Mouse (Mus musculus) lung, embryonic 16.5 days (tissue): ENCODE measurements at regions not wholly inside any gene's neighbourhood (a gene's known extent, or its start where the extent isn't known, plus 50 kb on each side); places are given as distances from the start of the nearest gene placed in this dataset.

ENCODE experiments used
- ATAC-seq: fragments of 200-750 bp; cut with Nextera tagmentation; 2 replicates; pipeline ENCODE4 v1.8.0; 2017; ENCODE audit warnings: low read depth, mild to moderate bottlenecking, moderate library complexity
- H3K27ac ChIP-seq: fragments of 300-500 bp; sonication (generic); 2 replicates; pipeline ENCODE4 v1.5.1; 2014; ENCODE audit warnings: mild to moderate bottlenecking, control low read depth, low read length
- H3K27me3 ChIP-seq: fragments of 300-500 bp; sonication (generic); 2 replicates; pipeline ENCODE4 v1.6.1; 2014; ENCODE audit warnings: low read depth, low read length, mixed read lengths; ENCODE audit not compliant: control insufficient read depth, insufficient read depth
- H3K36me3 ChIP-seq: fragments of 300-500 bp; sonication (generic); 2 replicates; pipeline ENCODE4 v1.6.1; 2014; ENCODE audit warnings: low read length; ENCODE audit not compliant: control insufficient read depth, insufficient read depth
- H3K4me1 ChIP-seq: fragments of 300-500 bp; sonication (generic); replicated peaks from 2 replicates; pipeline ENCODE4 v1.6.1; 2014; ENCODE audit warnings: low read length, mixed read lengths; ENCODE audit not compliant: control insufficient read depth, insufficient read depth
- H3K4me2 ChIP-seq: fragments of 300-500 bp; sonication (generic); 2 replicates; pipeline ENCODE4 v1.6.1; 2014; ENCODE audit warnings: low read depth, low read length, control low read depth
- H3K4me3 ChIP-seq: fragments of 300-500 bp; sonication (generic); 2 replicates; pipeline ENCODE4 v1.5.1; 2014; ENCODE audit warnings: mild to moderate bottlenecking, low read length, control low read depth
- H3K9ac ChIP-seq: fragments of 300-500 bp; sonication (generic); 2 replicates; pipeline ENCODE4 v1.6.1; 2014; ENCODE audit warnings: low read length, control low read depth
- H3K9me3 ChIP-seq: fragments of 300-500 bp; sonication (generic); 2 replicates; pipeline ENCODE4 v1.6.1; 2016; ENCODE audit warnings: low read length; ENCODE audit not compliant: control insufficient read depth
- WGBS: fragments of 180-500 bp; shearing (Covaris S2); extraction: QIAGEN DNeasy Blood & Tissue Kit; methylation state at CpG from one replicate; pipeline ENCODE4 v1.1.7; 2014; 5-methylcytosine and 5-hydroxymethylcytosine counted together

- no peak overlapping the region for H3K4me2 ChIP-seq
- ATAC-seq: no peak
These were observed 273.9 kb downstream of the Tshz3 start for GRCm38 (mm10) chr7:36971772-36972171.

GRCm38 (mm10) chr7:36973654-36974320 lies 275.9 kb downstream of the Tshz3 start:
- ATAC-seq: no peak
- H3K4me1 ChIP-seq: peaks cover 3% of the 10 kb centered on the region; the same call in 1 of the 2 replicates
- H3K4me2 ChIP-seq: no peak overlapping the region

More at GRCm38 (mm10) chr7:36971772-36972171, 273.9 kb downstream of the Tshz3 start:
- WGBS: 59% methylated on average over 7 of the region's 7 CpGs
- H3K36me3 ChIP-seq: no peaks in the 10 kb centered on the region
- H3K4me3 ChIP-seq: no peak overlapping the region
- H3K9me3 ChIP-seq: no peaks in the 10 kb centered on the region
- peaks cover 3% of the 10 kb centered on the region; the same call in 1 of the 2 replicates for H3K4me1 ChIP-seq
- H3K27ac ChIP-seq: no peak overlapping the region
- no peak overlapping the region for H3K9ac ChIP-seq
- H3K27me3 ChIP-seq: no peaks in the 10 kb centered on the region

GRCm38 (mm10) chr7:36974573-36974972 lies 276.7 kb downstream of the Tshz3 start:
- H3K27me3 ChIP-seq: no peaks in the 10 kb centered on the region
- 49% methylated on average over 4 of the region's 4 CpGs for WGBS

More at GRCm38 (mm10) chr7:36973654-36974320, 275.9 kb downstream of the Tshz3 start:
- Histone ChIP-seq H3K4me3 (no peak overlapping the region), H3K9me3 (no peaks in the 10 kb centered on the region), H3K27me3 (no peaks in the 10 kb centered on the region), H3K36me3 (no peaks in the 10 kb centered on the region), H3K9ac (no peak overlapping the region), H3K27ac (no peak overlapping the region)
- 39% methylated on average over 10 of the region's 10 CpGs for WGBS

DNA sequence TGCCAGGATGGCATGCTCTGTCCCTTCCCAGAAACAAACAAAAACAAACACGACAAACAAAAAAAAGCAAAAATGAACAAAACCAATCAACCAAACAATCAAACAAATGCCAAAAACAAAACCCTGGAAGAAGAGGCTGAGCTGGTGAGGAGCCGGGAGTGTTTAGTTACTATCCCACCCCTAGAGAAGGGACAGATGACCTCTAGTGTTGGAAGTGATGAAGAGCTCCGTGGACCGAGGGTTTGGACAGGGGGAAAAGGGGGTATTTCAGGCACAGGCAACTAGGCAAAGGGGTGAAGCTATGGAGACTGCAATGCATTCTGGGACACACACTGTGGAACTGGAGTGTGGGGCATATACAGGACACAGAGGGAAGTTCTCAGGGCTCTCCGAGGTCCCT lies 277.6 kb downstream of the Tshz3 start:
- peaks cover 2% of the 10 kb centered on the region; the same call in 1 of the 2 replicates for H3K9me3 ChIP-seq
- WGBS: 13% methylated on average over 5 of the region's 5 CpGs
- H3K9ac ChIP-seq: no peak overlapping the region
- 0 out of 2 replicates have a peak overlapping the region, but pooled peaks have one; percentile 18 for H3K4me2 ChIP-seq
- no peak overlapping the region for H3K27ac ChIP-seq
- H3K4me3 ChIP-seq: no peak overlapping the region
- ATAC-seq: peak; percentile 51; the same call in 1 of the 2 replicates
- H3K4me1 ChIP-seq: peaks cover 3% of the 10 kb centered on the region; the same call in 1 of the 2 replicates
- H3K27me3 ChIP-seq: no peaks in the 10 kb centered on the region
- no peaks in the 10 kb centered on the region for H3K36me3 ChIP-seq

More at GRCm38 (mm10) chr7:36974573-36974972, 276.7 kb downstream of the Tshz3 start:
- Histone ChIP-seq H3K27ac (no peak overlapping the region), H3K4me3 (no peak overlapping the region), H3K4me2 (no peak overlapping the region), H3K36me3 (no peaks in the 10 kb centered on the region), H3K4me1 (peaks cover 3% of the 10 kb centered on the region; the same call in 1 of the 2 replicates), H3K9ac (no peak overlapping the region), H3K9me3 (no peaks in the 10 kb centered on the region)
- no peak for ATAC-seq

GRCm38 (mm10) chr7:36977819-36978218 lies 279.9 kb downstream of the Tshz3 start:
- Histone ChIP-seq H3K9me3 (peaks cover 2% of the 10 kb centered on the region; the same call in 1 of the 2 replicates), H3K27ac (no peak overlapping the region), H3K9ac (no peak overlapping the region), H3K4me3 (no peak overlapping the region), H3K36me3 (no peaks in the 10 kb centered on the region), H3K4me2 (no peak overlapping the region), H3K27me3 (no peaks in the 10 kb centered on the region), H3K4me1 (peaks cover 3% of the 10 kb centered on the region; the same call in 1 of the 2 replicates)
- WGBS: 50% methylated on average over 12 of the region's 12 CpGs
- no peak for ATAC-seq

GRCm38 (mm10) chr7:36989380-36989779 lies 291.5 kb downstream of the Tshz3 start:
- Histone ChIP-seq H3K9me3 (0 out of 2 replicates have a peak, but pooled peaks cover 4% of the 10 kb centered on the region), H3K27me3 (no peaks in the 10 kb centered on the region), H3K27ac (no peak overlapping the region), H3K4me1 (no peaks in the 10 kb centered on the region), H3K36me3 (no peaks in the 10 kb centered on the region), H3K4me2 (no peak overlapping the region), H3K9ac (no peak overlapping the region), H3K4me3 (no peak overlapping the region)
- no peak for ATAC-seq
- 70% methylated on average over 1 of the region's 1 CpGs for WGBS

- H3K9ac ChIP-seq: no peak overlapping the region
- no peaks in the 10 kb centered on the region; the same call in 1 of the 2 replicates for H3K4me1 ChIP-seq
- no peak overlapping the region for H3K4me2 ChIP-seq
- H3K4me3 ChIP-seq: no peak overlapping the region
- H3K27ac ChIP-seq: peak overlapping the region; percentile 44; the same call in 1 of the 2 replicates
- H3K27me3 ChIP-seq: no peaks in the 10 kb centered on the region
- 57% methylated on average over 5 of the region's 5 CpGs for WGBS
- no peaks in the 10 kb centered on the region for H3K36me3 ChIP-seq
- H3K9me3 ChIP-seq: no peaks in the 10 kb centered on the region
- ATAC-seq: peak; percentile 71; the same call in 1 of the 2 replicates
These were observed 306.7 kb downstream of the Tshz3 start for GRCm38 (mm10) chr7:37004601-37005000.

DNA sequence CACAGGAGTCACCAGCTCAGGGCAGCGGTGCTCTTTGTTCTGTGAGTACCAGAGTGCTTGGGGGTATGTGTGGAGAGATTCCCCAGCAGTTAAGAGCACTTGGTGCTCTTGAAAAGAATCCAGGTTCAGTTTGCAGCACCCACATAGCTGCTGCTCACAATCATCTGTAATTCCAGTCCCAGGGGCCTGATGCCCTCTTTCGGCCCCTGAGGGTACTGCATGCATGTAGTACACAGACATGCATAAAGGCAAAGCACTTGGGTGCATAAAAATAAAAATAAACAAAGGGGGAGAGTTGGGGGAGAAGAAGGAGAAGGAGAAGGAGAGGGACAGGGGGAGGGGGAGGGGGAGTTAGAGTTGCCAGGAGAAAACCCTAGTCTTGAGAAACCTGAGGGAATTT lies 307.8 kb downstream of the Tshz3 start:
- H3K4me3 ChIP-seq: no peak overlapping the region
- H3K27ac ChIP-seq: no peak overlapping the region
- H3K27me3 ChIP-seq: no peaks in the 10 kb centered on the region
- H3K4me2 ChIP-seq: no peak overlapping the region
- WGBS: 90% methylated on average over 2 of the region's 2 CpGs
- ATAC-seq: no peak
- H3K36me3 ChIP-seq: no peaks in the 10 kb centered on the region
- no peak overlapping the region for H3K9ac ChIP-seq
- H3K9me3 ChIP-seq: no peaks in the 10 kb centered on the region
- H3K4me1 ChIP-seq: no peaks in the 10 kb centered on the region; the same call in 1 of the 2 replicates

- Histone ChIP-seq H3K36me3 (no peaks in the 10 kb centered on the region), H3K9me3 (no peaks in the 10 kb centered on the region), H3K4me1 (peaks cover 8% of the 10 kb centered on the region), H3K27me3 (no peaks in the 10 kb centered on the region), H3K4me3 (no peak overlapping the region), H3K9ac (no peak overlapping the region), H3K27ac (no peak overlapping the region), H3K4me2 (no peak overlapping the region)
- WGBS: 48% methylated on average over 10 of the region's 10 CpGs
- ATAC-seq: no peak
These were observed 309.0 kb downstream of the Tshz3 start for GRCm38 (mm10) chr7:37006921-37007320.
